Mouse (Mus musculus): ENCODE results near the gene Chil5.
"Not testable (repeated sequence)": the region's sequence is repeated elsewhere in the genome, so short reads cannot be mapped to it uniquely, and the experiment has no call there.

DNA sequence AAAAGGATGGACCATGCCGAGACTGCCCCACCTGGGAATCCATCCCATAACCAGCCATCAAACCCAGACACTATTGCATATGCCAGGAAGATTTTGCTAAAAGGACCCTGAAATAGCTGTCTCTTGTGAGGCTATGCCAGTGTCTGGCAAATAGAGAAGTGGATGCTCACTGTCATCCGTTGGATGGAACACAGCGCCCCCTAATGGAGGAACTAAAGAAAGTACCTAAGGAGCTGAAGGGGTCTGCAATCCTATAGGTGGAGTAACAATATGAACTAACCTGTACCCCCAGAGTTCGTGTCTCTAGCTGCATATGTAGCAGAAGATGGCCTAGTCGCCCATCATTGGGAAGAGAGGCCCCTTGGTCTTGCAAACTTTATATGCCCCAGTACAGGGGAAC, 35.1 kb upstream of the Chil5 start:
- TF ChIP-seq E2F4, BHLHE40 (IDR thresholded peaks at IDR 0.05; ENCODE audit: borderline replicate concordance, low read depth, low read length): not testable (repeated sequence)
- peak; percentile 47 to 64 (median 58) for TF ChIP-seq CTCF (IDR thresholded peaks at IDR 0.05 in 2 of 3, conservative IDR thresholded peaks at IDR 0.05 in 1 of 3; ENCODE audit: control insufficient read depth in 1 of 3, insufficient read depth in 1 of 3, low read depth in 2 of 3, low read length in 3 of 3, poor library complexity in 1 of 3, severe bottlenecking in 1 of 3)

Measured in MEL (cell line).